Mouse (Mus musculus) midbrain, embryonic 12.5 days (tissue): ENCODE results near the gene Mum1. TPM values are rescaled to one million over a fixed set of nuclear protein-coding genes. Genes with fewer than 3 reads are reported as not detected.
A peak's percentile ranks its signal among the peaks of the same experiment; 100 is the strongest.
"Not testable (repeated sequence)": the region's sequence is repeated elsewhere in the genome, so short reads cannot be mapped to it uniquely, and the experiment has no call there.

ENCODE experiments used
- ATAC-seq: fragments of 200-750 bp; cut with Nextera tagmentation; 2 replicates; pipeline ENCODE4 v1.8.0; 2017; ENCODE audit warnings: low read depth, moderate TSS enrichment, moderate library complexity; ENCODE audit not compliant: low FRiP score
- H3K27ac ChIP-seq: fragments of 300-500 bp; sonication (generic); replicated peaks from 2 replicates; pipeline ENCODE4 v1.5.1; 2016; ENCODE audit warnings: mild to moderate bottlenecking
- H3K27me3 ChIP-seq: fragments of 300-500 bp; sonication (generic); 2 replicates; pipeline ENCODE4 v1.6.1; 2016; ENCODE audit warnings: mild to moderate bottlenecking
- H3K36me3 ChIP-seq: fragments of 300-500 bp; sonication (generic); 2 replicates; pipeline ENCODE4 v1.6.1; 2016
- H3K4me1 ChIP-seq: fragments of 300-500 bp; sonication (generic); 2 replicates; pipeline ENCODE4 v1.6.1; 2016
- H3K4me2 ChIP-seq: fragments of 300-500 bp; sonication (generic); replicated peaks from 2 replicates; pipeline ENCODE4 v1.6.1; 2016; ENCODE audit warnings: mild to moderate bottlenecking, moderate library complexity
- H3K4me3 ChIP-seq: fragments of 300-500 bp; sonication (generic); 2 replicates; pipeline ENCODE4 v1.5.1; 2016; ENCODE audit warnings: mild to moderate bottlenecking
- H3K9ac ChIP-seq: fragments of 300-500 bp; sonication (generic); replicated peaks from 2 replicates; pipeline ENCODE4 v1.6.1; 2016; ENCODE audit warnings: mild to moderate bottlenecking, moderate library complexity
- H3K9me3 ChIP-seq: fragments of 300-500 bp; sonication (generic); 2 replicates; pipeline ENCODE4 v1.6.1; 2016; ENCODE audit warnings: mild to moderate bottlenecking
- WGBS: fragments of 180-500 bp; shearing (Covaris S2); methylation state at CpG from one replicate; pipeline ENCODE4 v1.1.7; 2016; 5-methylcytosine and 5-hydroxymethylcytosine counted together
- polyA plus RNA-seq: library from polyadenylated mRNA; unstranded; fragments of >200 nt; fragmentation: Nextera tagmentation; extraction: Ambion mirVana; gene quantifications from 2 replicates; pipeline ENCODE4 v1.2.1, GENCODE M21; 2016

Gene Mum1
- polyA plus RNA-seq, 1 experiment from 2014 or later, result 195 TPM

DNA sequence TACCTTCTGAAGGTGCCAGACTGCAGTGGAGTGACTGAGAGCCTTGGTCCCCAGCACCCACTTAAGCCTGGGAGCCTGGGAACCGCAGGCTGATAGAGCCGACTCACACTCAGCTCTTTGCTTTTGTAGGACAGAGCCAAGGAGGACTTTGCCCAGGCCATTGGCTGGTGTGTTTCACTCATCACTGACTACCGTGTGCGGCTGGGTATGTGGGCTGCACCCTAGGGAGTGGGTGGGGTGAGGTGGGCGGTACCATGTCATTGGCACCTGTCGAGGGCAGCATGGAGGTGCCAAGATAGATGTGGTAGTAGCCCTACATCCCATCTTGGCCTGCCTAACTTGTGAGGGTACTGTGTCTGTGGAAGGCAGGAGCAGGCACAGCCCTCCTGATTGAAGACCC, 13.6 kb downstream of the Mum1 start:
- Histone ChIP-seq H3K4me3 (peak overlapping the region; percentile 10; the same call in 1 of the 2 replicates), H3K4me2 (peak overlapping the region; percentile 82), H3K4me1 (peaks cover 10% of the 10 kb centered on the region; the same call in 1 of the 2 replicates), H3K27ac (no peak overlapping the region; the same call in 1 of the 2 replicates), H3K36me3 (peaks cover 98% of the 10 kb centered on the region), H3K9ac (peak overlapping the region; percentile 41; the same call in 1 of the 2 replicates), H3K27me3 (peaks cover 25% of the 10 kb centered on the region), H3K9me3 (no peaks in the 10 kb centered on the region)
- 90% methylated on average over 6 of the region's 6 CpGs for WGBS
- ATAC-seq, result no peak

DNA sequence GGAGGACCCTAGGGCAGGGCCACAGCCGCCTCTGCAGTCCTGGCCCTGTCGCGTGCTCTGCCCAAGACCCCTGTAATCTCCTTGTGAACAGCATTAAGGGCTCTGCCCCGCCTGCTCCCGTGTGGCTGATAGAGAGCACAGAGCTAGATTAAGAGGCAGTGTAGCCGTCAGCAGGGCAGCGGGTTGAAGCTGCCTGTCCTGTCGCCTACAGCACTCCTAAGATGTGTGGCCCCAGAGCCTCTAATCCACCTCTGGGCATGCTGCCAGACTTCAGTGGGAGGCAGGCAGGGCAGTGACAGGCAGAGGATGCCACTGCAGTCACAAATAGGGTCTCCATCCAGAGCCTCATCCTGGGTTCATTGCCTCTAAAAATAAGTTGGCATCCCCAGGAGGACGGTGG, 15.9 kb downstream of the Mum1 start:
- H3K27me3 ChIP-seq, result peaks cover 32% of the 10 kb centered on the region
- H3K9ac ChIP-seq, result peak overlapping the region; percentile 4; the same call in 1 of the 2 replicates
- no peaks in the 10 kb centered on the region for H3K9me3 ChIP-seq
- H3K4me3 ChIP-seq, result peak overlapping the region; percentile 1; the same call in 1 of the 2 replicates
- H3K4me2 ChIP-seq, result no peak overlapping the region
- H3K4me1 ChIP-seq, result peaks cover 14% of the 10 kb centered on the region
- H3K27ac ChIP-seq, result peak overlapping the region; percentile 47
- 53% methylated on average over 9 of the region's 9 CpGs for WGBS
- H3K36me3 ChIP-seq, result peaks cover 76% of the 10 kb centered on the region
- ATAC-seq, result peak; percentile 39; the same call in 1 of the 2 replicates

DNA sequence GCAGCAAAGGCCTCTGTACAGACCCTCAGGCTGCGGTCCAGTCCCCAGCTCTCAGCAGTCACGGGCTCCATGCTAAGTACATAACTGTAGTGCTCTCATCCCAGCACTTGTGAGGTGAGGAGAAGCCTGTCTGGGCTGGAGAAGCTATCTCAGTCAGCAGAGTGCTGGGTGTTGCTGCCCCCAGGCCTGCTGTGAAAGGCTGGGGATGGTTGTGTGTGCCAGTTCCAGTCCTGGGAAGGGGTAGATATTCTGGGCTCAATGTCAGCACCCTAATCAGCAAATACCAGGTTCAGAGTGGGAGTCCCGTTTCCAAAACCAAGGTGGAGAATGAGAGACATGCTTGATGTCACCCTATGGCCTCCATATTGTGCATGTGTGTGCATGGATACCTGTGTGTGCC, 16.4 kb downstream of the Mum1 start:
- no peaks in the 10 kb centered on the region for H3K9me3 ChIP-seq
- H3K27ac ChIP-seq, result peak overlapping the region; percentile 47
- ATAC-seq, result no peak
- H3K4me3 ChIP-seq, result no peak overlapping the region
- peaks cover 14% of the 10 kb centered on the region for H3K4me1 ChIP-seq
- peaks cover 28% of the 10 kb centered on the region for H3K27me3 ChIP-seq
- H3K36me3 ChIP-seq, result peaks cover 70% of the 10 kb centered on the region
- 85% methylated on average over 3 of the region's 3 CpGs for WGBS
- no peak overlapping the region for H3K9ac ChIP-seq
- H3K4me2 ChIP-seq, result no peak overlapping the region; the same call in 1 of the 2 replicates

DNA sequence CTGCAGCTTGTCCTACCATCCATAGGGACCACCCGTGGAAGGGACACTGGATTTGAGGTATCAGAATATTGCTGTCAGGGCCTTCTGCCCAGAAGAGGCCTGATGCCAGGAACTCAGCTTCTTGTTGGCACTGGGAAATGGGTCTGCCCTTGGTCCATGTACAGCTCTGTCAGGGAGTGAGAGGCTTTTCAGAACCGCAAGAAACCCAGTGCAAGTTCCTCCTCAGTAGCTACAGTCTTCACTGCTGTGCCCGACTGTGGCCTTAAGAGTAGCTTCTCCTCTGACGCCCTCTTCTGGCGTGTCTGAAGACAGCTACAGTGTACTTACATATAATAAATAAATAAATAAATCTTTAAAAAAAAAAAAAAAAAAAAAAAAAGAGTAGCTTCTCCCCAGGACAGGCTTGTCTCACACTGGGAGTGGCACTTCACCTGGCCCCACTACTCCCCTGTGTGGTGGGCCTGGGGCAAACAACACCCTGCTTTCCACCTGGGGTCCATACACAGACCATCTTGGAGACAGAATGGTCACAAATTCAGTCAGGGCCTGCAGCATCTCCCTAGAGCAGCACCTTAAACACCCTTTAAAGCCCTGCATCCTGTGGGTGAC, 18.7 kb downstream of the Mum1 start:
- peaks cover 48% of the 10 kb centered on the region for H3K36me3 ChIP-seq
- ATAC-seq, result no peak

DNA sequence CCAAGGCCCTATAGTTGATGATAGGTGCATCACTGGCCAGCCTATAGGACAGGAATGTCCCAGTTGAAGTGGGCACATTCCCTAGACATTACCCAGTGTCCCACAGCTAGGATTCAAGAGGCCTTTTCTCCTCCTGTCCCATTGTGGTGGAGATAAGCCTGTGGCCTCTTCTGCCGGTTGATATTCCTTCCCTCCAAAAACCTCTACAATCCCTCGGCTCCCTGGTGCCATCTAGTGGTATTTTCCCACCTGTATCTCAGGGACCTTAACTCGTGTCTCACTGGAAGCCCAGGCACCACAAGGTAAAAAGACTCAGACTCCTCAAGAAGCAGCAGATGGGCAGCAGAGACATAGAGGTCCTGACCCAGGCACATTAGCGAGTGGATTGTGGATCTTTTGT, 19.4 kb downstream of the Mum1 start:
- Histone ChIP-seq H3K4me1 (peaks cover 23% of the 10 kb centered on the region), H3K4me3 (0 out of 2 replicates have a peak overlapping the region, but pooled peaks have one; percentile 3), H3K9ac (peak overlapping the region; percentile 45), H3K9me3 (no peaks in the 10 kb centered on the region), H3K4me2 (no peak overlapping the region), H3K27me3 (peaks cover 16% of the 10 kb centered on the region), H3K36me3 (peaks cover 41% of the 10 kb centered on the region), H3K27ac (peak overlapping the region; percentile 66)
- WGBS, result 4% methylated on average over 4 of the region's 4 CpGs
- ATAC-seq, result no peak

More for the DNA sequence above, 18.7 kb downstream of the Mum1 start:
- Histone ChIP-seq H3K4me1 (peaks cover 16% of the 10 kb centered on the region), H3K27ac (peak overlapping the region; percentile 66), H3K9ac (peak overlapping the region; percentile 45; the same call in 1 of the 2 replicates), H3K4me3 (no peak overlapping the region), H3K4me2 (no peak overlapping the region), H3K27me3 (peaks cover 17% of the 10 kb centered on the region), H3K9me3 (no peaks in the 10 kb centered on the region)
- 33% methylated on average over 5 of the region's 5 CpGs for WGBS

DNA sequence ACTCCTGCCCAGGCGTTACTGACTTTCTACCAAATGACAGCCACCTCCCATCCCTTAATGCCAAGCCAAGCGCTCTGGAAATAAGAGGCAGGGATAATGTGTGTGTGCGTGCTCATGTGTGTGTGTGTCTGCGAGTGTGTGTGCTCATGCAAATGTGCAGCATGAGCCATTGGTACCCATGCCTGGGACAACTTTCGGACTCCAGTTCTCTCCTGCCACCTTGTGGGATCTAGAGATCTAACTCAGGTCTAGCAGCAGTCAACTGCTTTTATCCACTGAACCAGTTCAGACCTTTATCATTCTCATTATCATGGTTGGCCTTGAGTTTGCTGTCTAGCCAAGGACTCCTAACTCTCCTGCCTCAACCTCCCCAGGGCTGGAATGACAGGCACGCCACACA, 21.6 kb downstream of the Mum1 start:
- no peak overlapping the region for H3K4me3 ChIP-seq
- H3K4me1 ChIP-seq, result peaks cover 16% of the 10 kb centered on the region

DNA sequence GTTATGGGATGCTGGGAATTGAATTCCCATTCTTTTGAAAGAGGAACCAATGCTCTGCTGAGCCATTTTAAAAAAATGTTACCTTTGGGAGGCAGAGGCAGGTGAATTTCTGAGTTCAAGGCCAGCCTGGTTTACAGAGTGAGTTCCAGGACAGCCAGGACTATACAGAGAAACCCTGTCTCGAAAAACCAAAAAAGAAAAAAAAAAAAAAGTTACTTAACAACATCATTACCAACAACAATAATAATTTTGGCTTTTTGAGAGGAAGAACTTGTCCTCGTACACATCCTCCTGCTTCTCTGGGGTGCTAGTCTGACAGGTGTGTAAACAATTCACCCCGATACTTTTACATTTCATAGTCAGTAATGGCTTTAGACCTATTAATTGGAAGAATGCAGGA, 22.2 kb downstream of the Mum1 start:
- H3K9ac ChIP-seq, H3K9me3 ChIP-seq, ATAC-seq, H3K27ac ChIP-seq: not testable (repeated sequence)
- peak overlapping the region; percentile 63; the same call in 1 of the 2 replicates for H3K4me3 ChIP-seq
- peaks cover 11% of the 10 kb centered on the region for H3K27me3 ChIP-seq
- H3K4me1 ChIP-seq, result peaks cover 16% of the 10 kb centered on the region
- peaks cover 24% of the 10 kb centered on the region for H3K36me3 ChIP-seq
- H3K4me2 ChIP-seq, result peak overlapping the region; percentile 60
- 52% methylated on average over 3 of the region's 3 CpGs for WGBS

More for the DNA sequence above, 21.6 kb downstream of the Mum1 start:
- Histone ChIP-seq H3K36me3 (peaks cover 24% of the 10 kb centered on the region), H3K4me2 (no peak overlapping the region), H3K27ac (no peak overlapping the region), H3K27me3 (peaks cover 11% of the 10 kb centered on the region), H3K9ac (no peak overlapping the region), H3K9me3 (no peaks in the 10 kb centered on the region)
- no peak for ATAC-seq
- 54% methylated on average over 6 of the region's 6 CpGs for WGBS

DNA sequence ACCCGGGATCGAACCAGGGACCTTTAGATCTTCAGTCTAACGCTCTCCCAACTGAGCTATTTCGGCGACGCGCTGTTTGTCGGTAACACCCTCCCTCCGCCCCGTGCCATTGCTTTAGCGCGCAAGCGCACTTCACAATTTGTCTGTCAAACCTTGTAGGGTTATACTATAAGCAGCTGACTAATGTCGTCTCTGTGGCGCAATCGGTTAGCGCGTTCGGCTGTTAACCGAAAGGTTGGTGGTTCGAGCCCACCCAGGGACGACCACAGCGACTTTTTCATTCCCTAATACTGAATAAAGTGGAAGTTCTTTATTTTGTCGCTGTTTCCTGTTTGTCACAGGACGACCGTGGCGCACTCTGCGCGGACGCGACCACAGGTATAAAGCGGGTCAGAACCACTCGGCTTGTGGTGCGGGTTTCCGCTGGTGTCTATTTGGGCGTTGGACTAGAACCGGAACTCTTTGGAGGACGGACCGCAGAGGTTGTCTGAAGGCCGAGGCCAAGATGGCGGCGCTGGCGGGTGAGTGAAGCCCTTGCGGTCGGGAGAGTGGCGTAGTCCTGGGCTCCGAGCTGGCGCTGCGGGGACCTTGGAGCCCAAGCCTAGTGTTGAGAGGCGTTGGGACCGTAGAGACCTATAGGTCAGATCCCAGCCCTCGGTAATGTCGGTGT, 22.9 kb downstream of the Mum1 start, which contains the start of gene Ndufs7:
Gene Ndufs7, plus strand, starts transcription at position 151 of the 670 bp plus-strand sequence.
- Histone ChIP-seq H3K36me3 (peaks cover 25% of the 10 kb centered on the region), H3K4me3 (peak within 1 kb of the TSS; percentile 63), H3K9ac (peak within 1 kb of the TSS; percentile 71), H3K27me3 (peaks cover 7% of the 10 kb centered on the region), H3K4me1 (peaks cover 16% of the 10 kb centered on the region), H3K4me2 (peak within 1 kb of the TSS; percentile 60), H3K9me3 (no peaks in the 10 kb centered on the region), H3K27ac (peak within 1 kb of the TSS; percentile 78)
- under 1% methylated on average over 53 of the region's 53 CpGs for WGBS
- ATAC-seq, result peak; percentile 87

DNA sequence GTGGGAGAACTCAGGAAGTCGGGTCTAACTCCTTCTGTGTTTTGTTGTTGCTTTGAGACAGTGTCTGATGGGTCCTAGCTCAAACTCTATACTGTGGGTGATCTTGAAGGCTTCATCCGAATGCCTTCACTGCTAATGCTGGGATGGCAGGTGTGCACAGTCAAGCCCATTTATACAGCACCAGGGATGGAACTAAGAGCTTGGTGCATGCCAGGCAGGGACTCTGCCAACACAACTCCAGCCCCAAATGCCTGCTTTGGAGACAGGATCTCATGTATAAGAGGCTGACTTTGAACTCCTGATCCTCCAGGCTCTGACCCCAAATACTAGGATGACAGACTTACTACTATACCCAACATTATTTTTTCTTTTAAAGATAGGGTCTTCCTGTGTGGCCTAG, 23.8 kb downstream of the Mum1 start:
- Histone ChIP-seq H3K27ac (no peak overlapping the region), H3K9me3 (no peaks in the 10 kb centered on the region), H3K4me1 (peaks cover 15% of the 10 kb centered on the region), H3K4me3 (peak overlapping the region; percentile 63), H3K9ac (peak overlapping the region; percentile 71), H3K4me2 (peak overlapping the region; percentile 60), H3K36me3 (peaks cover 28% of the 10 kb centered on the region), H3K27me3 (peaks cover 7% of the 10 kb centered on the region; the same call in 1 of the 2 replicates)
- 47% methylated on average over 2 of the region's 2 CpGs for WGBS
- no peak for ATAC-seq

DNA sequence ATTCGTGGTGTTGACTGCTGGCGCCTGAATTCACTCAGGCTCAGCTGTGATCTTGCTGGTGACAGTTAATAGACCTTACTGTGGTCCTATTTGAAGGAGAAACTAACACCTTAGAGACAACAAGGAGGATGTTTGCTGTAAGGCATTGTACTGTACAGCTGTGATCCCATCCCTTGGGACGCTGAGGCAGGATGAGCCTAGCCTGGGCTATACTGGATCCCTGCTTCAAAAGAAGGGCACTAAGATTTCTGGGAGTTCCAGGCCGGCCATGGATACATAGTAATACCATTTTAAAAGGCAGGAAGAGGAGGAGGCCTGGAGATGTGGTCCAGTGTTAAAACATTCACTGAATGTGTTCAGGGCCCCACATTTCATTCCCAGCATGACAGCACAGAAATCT, 24.3 kb downstream of the Mum1 start:
- 86% methylated on average over 4 of the region's 4 CpGs for WGBS
- Histone ChIP-seq H3K9ac (no peak overlapping the region), H3K27ac (no peak overlapping the region)

DNA sequence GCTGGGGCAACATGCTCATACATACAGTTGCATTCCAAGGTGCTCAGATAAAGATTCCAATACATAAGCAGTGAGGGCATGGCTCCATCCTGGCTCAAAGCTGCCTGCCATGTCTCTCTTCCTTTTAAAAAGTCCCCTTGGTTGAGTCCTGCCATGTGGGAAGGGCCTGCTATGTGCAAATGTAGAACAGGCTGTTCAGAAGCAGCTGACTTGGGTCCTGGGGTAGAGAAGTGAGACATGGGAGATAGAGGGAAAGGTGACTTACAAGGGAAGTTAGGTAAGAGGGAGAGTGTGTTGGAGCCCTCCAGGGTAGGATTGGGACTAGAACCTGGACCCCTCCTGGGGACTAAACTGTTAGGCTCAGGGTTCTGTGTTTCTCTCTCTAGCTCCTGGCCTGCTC, 25.8 kb downstream of the Mum1 start:
- H3K4me2 ChIP-seq, result no peak overlapping the region
- H3K9me3 ChIP-seq, result no peaks in the 10 kb centered on the region
- ATAC-seq, result no peak
- peaks cover 14% of the 10 kb centered on the region for H3K4me1 ChIP-seq
- H3K9ac ChIP-seq, result no peak overlapping the region
- no peaks in the 10 kb centered on the region for H3K27me3 ChIP-seq
- H3K36me3 ChIP-seq, result peaks cover 48% of the 10 kb centered on the region
- H3K27ac ChIP-seq, result no peak overlapping the region
- H3K4me3 ChIP-seq, result no peak overlapping the region

More for the DNA sequence above, 24.3 kb downstream of the Mum1 start:
- Histone ChIP-seq H3K4me1 (peaks cover 10% of the 10 kb centered on the region), H3K4me3 (peak overlapping the region; percentile 63; the same call in 1 of the 2 replicates), H3K27me3 (peaks cover 7% of the 10 kb centered on the region; the same call in 1 of the 2 replicates), H3K36me3 (peaks cover 33% of the 10 kb centered on the region), H3K4me2 (peak overlapping the region; percentile 60), H3K9me3 (no peaks in the 10 kb centered on the region)
- ATAC-seq, result no peak
